Mouse (Mus musculus) CD4-positive, CD25-positive, alpha-beta regulatory T cell, adult 4 months (primary cell): ENCODE data around the gene Mphosph10. TPM values are rescaled to one million over a fixed set of nuclear protein-coding genes. Genes with fewer than 3 reads are reported as not detected.

Experiments used
- ATAC-seq: one replicate; pipeline ENCODE4 v1.8.0; 2017
- polyA plus RNA-seq, 2 experiments: library from polyadenylated mRNA; unstranded; fragments of 100-300 nt; shearing (Covaris generic); gene quantifications; one replicate each; pipeline ENCODE4 v1.2.1; 2017

The Mphosph10 gene
- polyA plus RNA-seq, 2 experiments from 2014 or later = 53.8 to 64.5 TPM

DNA sequence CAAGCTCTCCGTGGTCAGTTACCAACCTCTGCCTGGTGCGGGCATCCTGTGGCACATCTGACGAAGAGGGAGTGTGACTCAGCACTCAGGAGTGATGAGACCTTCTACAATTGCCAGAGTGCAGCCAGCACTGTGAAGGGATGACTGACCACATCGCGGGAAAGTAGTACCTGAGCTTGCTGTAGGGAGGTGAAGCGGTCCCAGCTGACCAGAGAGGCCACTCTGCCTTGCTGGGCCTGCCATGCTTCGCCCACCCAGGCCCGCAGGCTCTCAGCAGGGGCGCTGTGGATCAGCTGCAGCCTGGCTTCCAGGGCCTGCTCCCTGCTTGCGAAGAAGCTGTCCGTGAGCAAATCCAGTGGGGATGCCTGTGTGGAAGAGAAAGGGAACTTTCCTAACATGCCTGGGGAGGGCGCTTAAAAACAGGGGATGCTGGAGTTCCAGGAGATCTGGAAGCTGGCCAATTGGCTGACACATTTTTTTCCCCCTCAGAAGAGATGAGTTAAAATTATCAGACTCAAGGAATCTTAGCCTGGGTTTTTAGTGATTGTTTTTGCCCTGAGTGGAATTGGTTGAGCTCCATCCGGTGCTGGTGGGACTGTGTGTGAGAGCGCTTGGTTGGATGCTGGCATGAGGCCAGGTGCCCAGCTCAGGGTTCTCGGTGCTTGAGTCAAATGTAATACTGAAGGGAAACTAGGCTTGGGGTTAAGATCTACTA, 42.8 kb downstream of the Mphosph10 start:
- ATAC-seq = no peak

DNA sequence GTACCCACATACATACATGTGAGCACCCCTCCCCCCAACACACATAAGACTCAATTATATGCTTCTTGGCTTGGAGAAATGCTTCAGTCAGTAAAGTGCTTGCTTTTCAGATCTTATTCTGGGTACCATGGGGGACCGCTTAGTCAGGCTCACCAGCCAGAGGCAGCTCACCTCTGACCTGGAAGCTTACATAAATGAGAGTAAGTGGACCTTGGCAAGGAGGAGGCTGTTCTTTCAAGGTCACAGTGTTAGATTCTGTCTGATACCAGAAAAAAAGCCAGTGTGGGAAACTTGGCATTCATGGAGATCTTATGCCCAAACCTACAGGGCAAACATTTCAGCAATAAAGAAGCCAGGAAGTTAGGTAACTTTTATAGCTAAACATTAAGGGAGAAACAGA, 44.3 kb downstream of the Mphosph10 start:
- ATAC-seq = no peak

DNA sequence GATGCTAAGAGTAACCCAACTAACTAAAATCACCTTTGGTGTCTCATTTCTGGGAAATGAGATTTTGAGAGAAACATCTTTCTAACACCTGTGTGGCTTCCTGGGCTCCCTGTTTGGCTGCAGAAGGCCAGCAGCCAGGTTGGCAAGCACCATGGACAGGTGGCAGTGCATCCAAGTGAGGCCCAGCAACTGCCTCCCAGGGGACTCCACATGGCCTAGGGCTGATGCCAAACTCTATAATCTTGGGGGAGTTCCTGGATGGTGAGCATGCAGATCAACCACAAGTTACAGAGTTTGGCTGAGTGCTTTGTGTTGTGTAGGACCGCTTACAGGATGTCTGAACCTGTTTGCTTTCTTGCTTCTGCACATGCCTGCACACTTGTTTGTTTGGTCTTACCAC, 59.4 kb downstream of the Mphosph10 start:
- ATAC-seq = no peak

DNA sequence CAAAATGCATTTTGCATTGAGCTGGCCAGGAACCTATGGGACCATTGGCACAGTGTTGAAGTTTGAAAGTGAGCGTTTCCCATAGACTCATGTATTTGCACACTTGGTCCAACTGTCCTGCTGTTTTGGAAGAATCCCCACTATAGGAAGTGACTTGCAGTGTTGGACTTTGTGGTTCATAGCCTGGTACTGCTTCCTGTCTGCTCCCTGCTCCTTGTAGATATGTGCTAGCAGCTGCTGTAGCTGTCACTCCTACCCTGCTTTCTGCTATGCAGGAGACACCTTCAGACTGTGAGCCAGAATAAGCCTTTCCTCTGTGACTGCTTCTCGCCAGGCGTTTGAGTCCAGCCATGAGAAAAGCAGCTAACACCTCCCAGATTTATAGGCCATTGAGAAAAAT, 60.8 kb downstream of the Mphosph10 start:
- ATAC-seq = no peak

DNA sequence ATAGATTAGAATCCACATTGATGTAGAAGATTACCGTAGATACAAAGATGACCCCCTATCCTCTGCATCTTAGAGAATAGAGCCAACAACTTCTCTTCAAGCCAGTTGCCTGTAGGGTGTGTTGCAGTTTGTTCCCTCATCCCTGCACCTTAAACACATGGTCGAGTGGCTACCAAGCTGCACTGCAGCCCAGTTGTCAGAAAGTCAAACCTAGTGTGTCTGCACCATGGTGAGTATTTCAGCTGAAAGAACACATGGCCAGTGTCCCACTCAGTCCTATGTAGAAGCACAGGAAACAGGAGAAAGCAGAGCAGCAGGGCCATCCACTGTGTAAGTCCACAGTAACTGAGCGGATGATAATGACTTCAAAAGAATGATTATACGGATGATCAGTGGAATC, 64.6 kb downstream of the Mphosph10 start:
- ATAC-seq = no peak

DNA sequence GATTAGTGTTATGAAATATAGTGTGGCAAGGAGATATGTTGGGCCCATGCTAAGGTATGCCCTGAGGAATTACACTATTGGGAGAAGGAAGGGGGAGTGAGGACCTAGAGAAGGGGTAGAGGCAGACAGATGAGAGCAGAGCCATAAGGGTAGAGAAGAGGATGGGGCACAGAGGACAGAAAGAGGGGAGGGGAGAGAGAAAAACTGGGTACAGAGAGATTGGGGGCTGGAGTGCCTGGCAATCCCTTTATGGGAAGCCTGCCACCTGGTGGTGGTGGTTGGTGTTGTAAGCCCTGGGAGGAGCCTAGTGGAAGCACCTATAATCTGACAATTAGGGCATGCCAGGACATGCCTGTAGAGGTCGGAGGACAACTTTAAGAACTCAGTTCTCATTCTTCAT, 65.2 kb downstream of the Mphosph10 start:
- ATAC-seq = peak; percentile 98

Other genes with a start within 250 kb of the Mphosph10 start
- 1 to 10 TPM; 9.7 to 9.9 TPM for gene Trpm1, start 238.4 kb downstream of the Mphosph10 start, polyA plus RNA-seq
- gene Mtmr10, start 104.6 kb downstream of the Mphosph10 start, polyA plus RNA-seq = 1 to 10 TPM; 4.7 to 7.4 TPM
- 1 to 10 TPM; 3.7 to 7.1 TPM for gene Fan1, start 18.2 kb downstream of the Mphosph10 start, polyA plus RNA-seq
- 10 to 100 TPM; 15.6 to 23.5 TPM for gene Mcee, start 339 bp upstream of the Mphosph10 start, polyA plus RNA-seq
- gene Apba2, start 109.4 kb upstream of the Mphosph10 start, polyA plus RNA-seq = not detected